Mouse (Mus musculus): Measurements from ENCODE around the gene Srms. TPM values are rescaled to one million over a fixed set of nuclear protein-coding genes. Genes with fewer than 3 reads are reported as not detected.

Srms gene
- total and polyA plus RNA-seq, 3 experiments = 0.04 TPM; not detected in 2

- Histone ChIP-seq H3K27ac (ENCODE audit: control insufficient read depth, low read depth, low read length) (no peak overlapping the region), H3K4me3 (ENCODE audit: control insufficient read depth in 1 of 2, insufficient read depth in 1 of 2, low read depth in 2 of 2, low read length in 2 of 2) (no peak overlapping the region), H3K27me3 (ENCODE audit: control insufficient read depth in 1 of 2, insufficient read depth in 2 of 2, low read length in 2 of 2) (peaks cover 3 to 6% of the 10 kb centered on the region in 2 experiments), H3K9me3 (replicated peaks; ENCODE audit: insufficient read depth, low read length) (no peaks in the 10 kb centered on the region), H3K4me1 (ENCODE audit: control insufficient read depth in 1 of 2, insufficient read depth in 2 of 2, low read length in 2 of 2) (no peaks in the 10 kb centered on the region), H3K9ac (ENCODE audit: control insufficient read depth, low read depth, low read length, poor library complexity, severe bottlenecking) (no peak overlapping the region), H3K36me3 (ENCODE audit: control insufficient read depth in 1 of 2, insufficient read depth in 2 of 2, low read length in 2 of 2) (no peaks in the 10 kb centered on the region), H3K79me2 (ENCODE audit: control insufficient read depth, insufficient read depth, low read length, poor library complexity) (no peaks in the 10 kb centered on the region)
- no peak for TF ChIP-seq MAZ (IDR thresholded peaks at IDR 0.05; ENCODE audit: low read depth, low read length)
- TF ChIP-seq CHD2 (IDR thresholded peaks at IDR 0.05; ENCODE audit: low read length) = no peak
- TF ChIP-seq ZMIZ1 (IDR thresholded peaks at IDR 0.05; ENCODE audit: low read depth, low read length) = no peak
- TF ChIP-seq BHLHE40 (IDR thresholded peaks at IDR 0.05; ENCODE audit: borderline replicate concordance, low read depth, low read length) = no peak
- no peak for TF ChIP-seq E2F4 (IDR thresholded peaks at IDR 0.05; ENCODE audit: borderline replicate concordance, low read depth, low read length)
- TF ChIP-seq ZNF384 (IDR thresholded peaks at IDR 0.05; ENCODE audit: low read depth, low read length) = no peak
- no peak for TF ChIP-seq MEF2A (IDR thresholded peaks at IDR 0.05; ENCODE audit: extremely low read depth, insufficient replicate concordance, low read depth, low read length, poor library complexity, severe bottlenecking)
- TF ChIP-seq MAX (IDR thresholded peaks at IDR 0.05; ENCODE audit: low read length) = no peak
- TF ChIP-seq HCFC1 (IDR thresholded peaks at IDR 0.05; ENCODE audit: low read depth, low read length) = no peak
- TF ChIP-seq POLR2A (IDR thresholded peaks at IDR 0.05; ENCODE audit: control insufficient read depth in 1 of 2, insufficient read depth in 1 of 2, low read depth in 1 of 2, low read length in 2 of 2, poor library complexity in 1 of 2) = no peak
- no peak for TF ChIP-seq ZKSCAN1 (IDR thresholded peaks at IDR 0.05; ENCODE audit: low read depth, low read length)
- TF ChIP-seq UBTF (IDR thresholded peaks at IDR 0.05; ENCODE audit: borderline replicate concordance, insufficient read depth, low read depth, low read length) = no peak
- TF ChIP-seq JUND (IDR thresholded peaks at IDR 0.05; ENCODE audit: low read depth, low read length) = no peak
- TF ChIP-seq NRF1 (IDR thresholded peaks at IDR 0.05; ENCODE audit: insufficient read depth, low read depth, low read length, poor library complexity, severe bottlenecking) = no peak
- no peak for TF ChIP-seq RAD21 (IDR thresholded peaks at IDR 0.05; ENCODE audit: low read depth, low read length)
- TF ChIP-seq USF2 (IDR thresholded peaks at IDR 0.05; ENCODE audit: borderline replicate concordance in 1 of 2, insufficient read depth in 1 of 2, low read depth in 1 of 2, low read length in 2 of 2) = no peak
- no peak for TF ChIP-seq ELF1 (IDR thresholded peaks at IDR 0.05; ENCODE audit: low read depth, low read length)
- no peak for TF ChIP-seq MYB (IDR thresholded peaks at IDR 0.05; ENCODE audit: low read depth, low read length)
- no peak for TF ChIP-seq CTCF (IDR thresholded peaks at IDR 0.05 in 2 of 3, conservative IDR thresholded peaks at IDR 0.05 in 1 of 3; ENCODE audit: control insufficient read depth in 1 of 3, insufficient read depth in 1 of 3, low read depth in 2 of 3, low read length in 3 of 3, poor library complexity in 1 of 3, severe bottlenecking in 1 of 3)
- no peak for DNase-seq (ENCODE audit: low read depth, low spot score)
These were observed 11.4 kb downstream of the Srms start for GRCm38 (mm10) chr2:181201606-181202005.

- no peaks in the 10 kb centered on the region for H3K36me3 ChIP-seq (ENCODE audit: control insufficient read depth in 1 of 2, insufficient read depth in 2 of 2, low read length in 2 of 2)
- peaks cover 9 to 10% of the 10 kb centered on the region in 2 experiments for H3K27me3 ChIP-seq (ENCODE audit: control insufficient read depth in 1 of 2, insufficient read depth in 2 of 2, low read length in 2 of 2)
- H3K27ac ChIP-seq (ENCODE audit: control insufficient read depth, low read depth, low read length) = no peak overlapping the region
- no peak for DNase-seq (ENCODE audit: low read depth, low spot score)
- H3K9ac ChIP-seq (ENCODE audit: control insufficient read depth, low read depth, low read length, poor library complexity, severe bottlenecking) = no peak overlapping the region
- no peak overlapping the region for H3K4me3 ChIP-seq (ENCODE audit: control insufficient read depth in 1 of 2, insufficient read depth in 1 of 2, low read depth in 2 of 2, low read length in 2 of 2)
- TF ChIP-seq NELFE (IDR thresholded peaks at IDR 0.05; ENCODE audit: low read depth, low read length) (no peak), CTCF (IDR thresholded peaks at IDR 0.05 in 2 of 3, conservative IDR thresholded peaks at IDR 0.05 in 1 of 3; ENCODE audit: control insufficient read depth in 1 of 3, insufficient read depth in 1 of 3, low read depth in 2 of 3, low read length in 3 of 3, poor library complexity in 1 of 3, severe bottlenecking in 1 of 3) (no peak), ZNF384 (IDR thresholded peaks at IDR 0.05; ENCODE audit: low read depth, low read length) (no peak), NRF1 (IDR thresholded peaks at IDR 0.05; ENCODE audit: insufficient read depth, low read depth, low read length, poor library complexity, severe bottlenecking) (no peak), POLR2AphosphoS2 (IDR thresholded peaks at IDR 0.05; ENCODE audit: low read length) (no peak), RAD21 (IDR thresholded peaks at IDR 0.05; ENCODE audit: low read depth, low read length) (no peak), TBP (IDR thresholded peaks at IDR 0.05; ENCODE audit: low read depth, low read length) (no peak), CHD1 (IDR thresholded peaks at IDR 0.05; ENCODE audit: low read depth, low read length) (no peak), ZKSCAN1 (IDR thresholded peaks at IDR 0.05; ENCODE audit: low read depth, low read length) (no peak), TCF12 (IDR thresholded peaks at IDR 0.05; ENCODE audit: low read depth, low read length) (no peak), TAL1 (IDR thresholded peaks at IDR 0.05; ENCODE audit: low read length) (no peak), RCOR1 (IDR thresholded peaks at IDR 0.05; ENCODE audit: low read depth, low read length) (no peak), MAFK (IDR thresholded peaks at IDR 0.05; ENCODE audit: borderline replicate concordance, low read depth, low read length) (no peak)
- no peaks in the 10 kb centered on the region for H3K79me2 ChIP-seq (ENCODE audit: control insufficient read depth, insufficient read depth, low read length, poor library complexity)
- H3K4me1 ChIP-seq (ENCODE audit: control insufficient read depth in 1 of 2, insufficient read depth in 2 of 2, low read length in 2 of 2) = no peaks in the 10 kb centered on the region
- H3K9me3 ChIP-seq (replicated peaks; ENCODE audit: insufficient read depth, low read length) = no peaks in the 10 kb centered on the region
These were observed 16.2 kb downstream of the Srms start for GRCm38 (mm10) chr2:181196628-181197300.

Measured in MEL (cell line).